Mouse (Mus musculus) CD8-positive naive resting alpha-beta T cell, adult 2 months (primary cell): Measurements from ENCODE around the gene Mef2c.

ENCODE experiments used
- DNase-seq, 2 experiments: peaks; one replicate each; pipeline ENCODE4 v3.0.0; 2022; ENCODE audit warnings: low read depth in 2 of 2, low spot score in 2 of 2

Mef2c gene

GRCm38 (mm10) chr13:83568759-83569256, 65.0 kb downstream of the Mef2c start:
- no peak for DNase-seq

GRCm38 (mm10) chr13:83571973-83572447, 68.2 kb downstream of the Mef2c start:
- DNase-seq, result peak; percentile 1 to 20

GRCm38 (mm10) chr13:83572469-83572868, 68.6 kb downstream of the Mef2c start:
- DNase-seq, result no peak

DNA sequence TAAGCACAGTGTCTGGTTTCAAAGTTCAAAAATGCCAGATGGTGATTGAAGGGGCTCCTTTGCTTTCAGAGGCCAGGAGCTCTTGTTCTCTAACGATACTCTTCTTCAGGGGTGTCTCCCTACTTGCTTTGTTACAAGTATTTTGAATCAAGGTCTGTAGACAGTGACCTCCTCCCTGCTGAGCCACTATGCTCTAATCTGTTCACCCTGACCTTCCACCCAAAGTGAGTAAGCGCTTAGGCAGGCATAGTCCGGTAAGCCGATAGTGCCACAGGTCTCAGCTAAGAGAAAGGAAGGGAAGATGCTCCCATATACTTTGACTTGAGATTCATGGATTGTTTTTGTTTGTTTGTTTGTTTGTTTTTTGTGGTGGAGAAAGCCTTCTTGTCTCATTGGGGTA, 69.5 kb downstream of the Mef2c start:
- DNase-seq, result no peak

DNA sequence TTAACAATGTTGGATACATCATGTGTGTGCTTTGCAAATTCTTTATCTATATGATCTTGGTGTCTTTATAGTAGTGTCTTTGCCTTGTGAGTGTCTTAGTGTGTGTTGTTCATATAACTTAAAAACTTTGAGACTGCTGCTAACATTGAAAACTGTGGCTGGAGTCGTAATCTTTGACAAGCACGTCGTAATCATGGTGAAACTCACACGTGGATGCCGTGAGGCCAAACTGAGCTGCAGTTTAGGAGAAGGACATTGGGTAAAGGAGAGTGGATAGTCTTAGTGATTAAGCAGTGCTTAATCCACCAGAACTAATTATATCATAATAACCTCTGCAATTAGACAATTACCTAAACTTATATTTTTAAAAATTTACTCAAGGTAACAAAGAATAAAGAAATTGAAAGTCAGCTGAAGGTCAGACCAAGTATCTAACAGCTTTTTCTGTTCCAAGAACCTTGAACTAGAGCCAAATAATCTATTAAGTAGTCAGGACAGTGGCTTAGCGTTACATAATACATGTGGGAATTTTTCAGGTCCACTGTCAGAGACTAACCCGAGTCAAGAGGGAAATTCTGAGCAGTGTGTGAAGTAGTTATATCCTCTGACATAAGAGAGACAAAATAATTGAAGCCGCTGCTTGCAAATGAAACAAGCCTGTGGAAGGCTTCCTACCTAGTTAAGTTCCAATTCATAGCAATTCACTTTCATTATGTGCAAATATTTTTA, 70.2 kb downstream of the Mef2c start:
- DNase-seq, result no peak

DNA sequence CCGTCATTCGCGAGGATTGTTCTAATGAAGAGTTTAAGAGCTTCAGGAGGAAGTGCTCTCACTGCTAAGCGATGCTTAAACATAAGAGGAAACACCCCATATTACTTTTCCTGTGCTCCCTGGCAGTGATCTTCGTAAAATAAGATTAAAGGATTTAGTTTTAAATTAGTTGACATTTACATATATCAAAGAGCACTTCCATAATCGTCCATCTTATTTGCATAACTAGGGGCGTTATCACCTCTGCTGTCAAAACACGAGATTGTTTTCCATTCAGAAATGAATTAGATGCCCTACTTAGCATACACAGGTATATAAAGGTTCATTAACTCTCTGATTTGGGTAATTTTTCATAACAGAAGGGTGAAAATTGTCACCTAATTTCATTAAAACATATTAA, 71.0 kb downstream of the Mef2c start:
- DNase-seq, result no peak

- DNase-seq, result no peak
Measured at GRCm38 (mm10) chr13:83579410-83579809, 75.6 kb downstream of the Mef2c start.

GRCm38 (mm10) chr13:83580856-83581255, 77.0 kb downstream of the Mef2c start:
- DNase-seq, result no peak

- DNase-seq, result no peak
Measured at GRCm38 (mm10) chr13:83582564-83582963, 78.7 kb downstream of the Mef2c start.

GRCm38 (mm10) chr13:83583881-83584280, 80.0 kb downstream of the Mef2c start:
- no peak for DNase-seq

GRCm38 (mm10) chr13:83585359-83585758, 81.5 kb downstream of the Mef2c start:
- DNase-seq, result no peak

DNA sequence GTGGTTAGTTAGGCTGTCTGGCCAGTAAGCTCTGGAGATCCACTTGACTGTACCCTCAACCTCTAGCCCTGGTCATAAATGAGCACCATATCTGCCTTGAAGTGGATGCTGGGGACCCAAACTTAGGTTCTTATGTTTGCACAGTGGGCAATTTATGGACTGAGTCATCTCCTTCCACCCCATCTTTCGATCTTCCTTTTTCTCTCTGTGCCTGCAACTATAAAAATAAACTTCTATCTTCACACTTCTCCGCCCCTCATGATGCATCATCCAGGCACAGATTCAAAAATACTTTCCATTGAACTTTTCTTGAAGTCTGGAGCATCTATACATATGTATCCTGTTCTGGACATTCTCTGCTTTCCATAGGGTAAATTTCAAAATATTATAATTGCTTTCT, 84.4 kb downstream of the Mef2c start:
- DNase-seq, result no peak

DNA sequence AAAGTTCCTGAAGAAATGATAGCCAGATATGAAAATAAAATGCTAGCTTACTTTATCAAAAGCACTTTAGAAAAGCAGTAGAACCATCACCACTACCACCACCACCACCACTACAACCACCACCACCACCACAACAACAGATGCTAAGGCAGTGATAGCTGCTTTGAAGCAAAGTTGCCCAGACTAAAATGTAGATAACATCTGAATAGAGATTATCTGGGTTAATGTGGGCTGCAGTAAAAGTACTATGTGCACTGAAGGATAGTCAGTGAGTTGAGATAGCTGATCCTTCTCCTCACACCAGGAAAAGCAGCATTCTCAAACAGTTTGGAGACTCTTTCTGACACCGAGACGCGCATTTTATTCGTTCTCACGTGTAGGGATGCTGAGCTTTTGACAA, 87.1 kb downstream of the Mef2c start:
- no peak for DNase-seq

DNA sequence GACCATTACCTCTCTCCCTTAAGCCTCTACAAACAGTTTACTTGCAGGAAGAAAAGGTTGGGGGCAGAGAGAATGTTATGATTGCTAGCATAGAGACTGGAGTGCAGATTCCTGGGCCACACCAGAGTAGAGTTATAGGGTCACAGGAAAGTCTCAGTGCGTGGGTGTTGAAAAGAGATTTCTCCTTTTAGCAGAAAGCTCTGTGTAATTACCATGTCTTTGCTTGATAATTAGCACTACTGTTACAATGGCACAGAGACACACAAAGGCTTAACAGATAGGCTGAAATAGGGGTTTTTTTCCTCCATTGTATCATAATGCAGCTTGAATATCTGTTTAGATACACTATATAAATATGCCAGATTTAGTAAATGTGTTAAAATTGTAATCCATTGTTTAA, 91.6 kb downstream of the Mef2c start:
- DNase-seq, result no peak

DNA sequence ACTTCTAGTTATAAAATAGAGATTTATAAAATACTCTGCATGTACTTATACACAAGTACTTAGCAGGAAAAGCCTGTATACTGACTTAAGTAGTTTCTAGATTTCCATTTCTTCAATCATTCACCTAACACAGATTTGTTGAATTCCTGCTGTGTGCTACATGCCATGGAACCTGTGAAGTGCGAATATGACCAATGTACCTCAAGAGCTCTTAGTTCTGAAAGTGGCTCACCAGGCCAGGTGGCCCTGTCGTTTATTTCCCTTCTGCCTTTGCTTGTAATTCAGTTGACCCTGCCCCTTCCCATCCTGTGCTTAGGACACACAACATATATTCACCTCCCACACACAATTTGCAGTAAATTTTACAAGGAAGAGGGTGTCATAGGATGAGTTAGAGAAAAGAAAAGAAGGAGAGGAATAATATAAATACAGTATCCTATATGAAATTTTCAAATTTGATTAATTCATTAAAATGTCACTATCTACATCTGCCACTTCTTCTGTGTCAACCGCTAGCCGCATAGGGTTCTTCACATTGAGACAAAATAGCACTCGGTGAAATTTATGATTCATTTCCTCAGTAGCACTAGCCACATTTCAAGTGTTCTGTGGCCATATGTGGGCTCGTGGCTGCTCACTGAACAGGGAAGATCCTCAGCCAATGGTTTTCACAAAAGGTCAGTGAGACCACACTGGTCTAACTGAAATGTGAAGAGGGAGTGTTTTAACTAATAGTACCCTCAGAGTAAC, 93.3 kb downstream of the Mef2c start:
- DNase-seq, result no peak

- DNase-seq, result no peak
Measured at GRCm38 (mm10) chr13:83597739-83598210, 93.9 kb downstream of the Mef2c start.

- DNase-seq, result no peak
Measured at GRCm38 (mm10) chr13:83600301-83600700, 96.5 kb downstream of the Mef2c start.

GRCm38 (mm10) chr13:83601741-83602140, 97.9 kb downstream of the Mef2c start:
- no peak for DNase-seq

GRCm38 (mm10) chr13:83603373-83604265, 99.8 kb downstream of the Mef2c start:
- no peak for DNase-seq

- no peak for DNase-seq
Measured at GRCm38 (mm10) chr13:83604320-83604719, 100.5 kb downstream of the Mef2c start.

DNA sequence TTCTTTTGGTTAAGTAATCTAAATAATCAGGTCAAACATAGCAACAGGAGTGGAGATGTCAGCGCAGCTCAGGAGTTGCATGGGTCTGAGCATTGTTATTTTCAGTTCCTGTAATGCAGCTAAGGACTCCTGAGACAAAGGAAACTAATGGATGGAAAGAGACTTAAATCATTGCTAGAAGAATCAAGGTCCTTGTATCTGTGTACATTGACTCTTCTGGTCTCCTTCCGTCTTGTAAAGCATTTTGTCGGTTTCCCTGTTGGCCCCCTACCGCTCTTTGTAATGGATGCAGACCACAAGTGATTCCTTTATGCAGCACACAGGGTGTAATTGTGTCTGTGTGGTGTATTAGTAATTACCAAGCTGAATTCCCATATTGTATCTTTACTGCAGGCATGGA, 101.0 kb downstream of the Mef2c start:
- no peak for DNase-seq
